Mouse (Mus musculus): ENCODE measurements around the gene Map3k4. TPM values are rescaled to one million over a fixed set of nuclear protein-coding genes. Genes with fewer than 3 reads are reported as not detected.

The Map3k4 gene
- total and polyA plus RNA-seq, 2 experiments = 10.7 to 19.2 TPM

GRCm38 (mm10) chr17:12205015-12205693 lies 113.4 kb downstream of the Map3k4 start:
- no peak overlapping the region for H3K4me3 ChIP-seq (ENCODE audit: insufficient read depth, low read depth, low read length)
- no peaks in the 10 kb centered on the region for H3K4me1 ChIP-seq (ENCODE audit: control insufficient read depth, insufficient read depth, low read length)
- H3K27ac ChIP-seq (replicated peaks; ENCODE audit: insufficient read depth, low read depth, low read length) = no peak overlapping the region
- no peak for DNase-seq (ENCODE audit: extremely low read depth, low read depth, low spot score)
- no peaks in the 10 kb centered on the region for H3K36me3 ChIP-seq (ENCODE audit: control insufficient read depth, insufficient read depth, low read length)
- WGBS = 68% methylated on average over 10 of the region's 10 CpGs
- H3K79me2 ChIP-seq (ENCODE audit: control insufficient read depth, insufficient read depth, low read length) = no peaks in the 10 kb centered on the region
- no peaks in the 10 kb centered on the region for H3K27me3 ChIP-seq (ENCODE audit: control insufficient read depth, insufficient read depth, low read length)
- no peak overlapping the region for H3K9ac ChIP-seq (ENCODE audit: low read depth, low read length)
- TF ChIP-seq CTCF (IDR thresholded peaks at IDR 0.05; ENCODE audit: low read depth, low read length) (no peak), POLR2A (IDR thresholded peaks at IDR 0.05; ENCODE audit: extremely low read depth, insufficient read depth, low read length) (no peak)

- Histone ChIP-seq H3K27ac (replicated peaks; ENCODE audit: insufficient read depth, low read depth, low read length) (no peak overlapping the region), H3K36me3 (ENCODE audit: control insufficient read depth, insufficient read depth, low read length) (no peaks in the 10 kb centered on the region), H3K27me3 (ENCODE audit: control insufficient read depth, insufficient read depth, low read length) (no peaks in the 10 kb centered on the region), H3K79me2 (ENCODE audit: control insufficient read depth, insufficient read depth, low read length) (no peaks in the 10 kb centered on the region), H3K4me1 (ENCODE audit: control insufficient read depth, insufficient read depth, low read length) (no peaks in the 10 kb centered on the region), H3K9ac (ENCODE audit: low read depth, low read length) (no peak overlapping the region), H3K4me3 (ENCODE audit: insufficient read depth, low read depth, low read length) (no peak overlapping the region)
- 92% methylated on average over 3 of the region's 3 CpGs for WGBS
- no peak for DNase-seq (ENCODE audit: extremely low read depth, low read depth, low spot score)
- TF ChIP-seq CTCF (IDR thresholded peaks at IDR 0.05; ENCODE audit: low read depth, low read length) (no peak), POLR2A (IDR thresholded peaks at IDR 0.05; ENCODE audit: extremely low read depth, insufficient read depth, low read length) (no peak)
Measured at GRCm38 (mm10) chr17:12204689-12205014, 113.9 kb downstream of the Map3k4 start.

- Histone ChIP-seq H3K4me3 (ENCODE audit: insufficient read depth, low read depth, low read length) (no peak overlapping the region), H3K79me2 (ENCODE audit: control insufficient read depth, insufficient read depth, low read length) (no peaks in the 10 kb centered on the region), H3K27ac (replicated peaks; ENCODE audit: insufficient read depth, low read depth, low read length) (no peak overlapping the region), H3K9ac (ENCODE audit: low read depth, low read length) (no peak overlapping the region), H3K4me1 (ENCODE audit: control insufficient read depth, insufficient read depth, low read length) (no peaks in the 10 kb centered on the region), H3K36me3 (ENCODE audit: control insufficient read depth, insufficient read depth, low read length) (no peaks in the 10 kb centered on the region), H3K27me3 (ENCODE audit: control insufficient read depth, insufficient read depth, low read length) (no peaks in the 10 kb centered on the region)
- TF ChIP-seq POLR2A (IDR thresholded peaks at IDR 0.05; ENCODE audit: extremely low read depth, insufficient read depth, low read length) (no peak), CTCF (IDR thresholded peaks at IDR 0.05; ENCODE audit: low read depth, low read length) (no peak)
- 74% methylated on average over 3 of the region's 3 CpGs for WGBS
- no peak for DNase-seq (ENCODE audit: extremely low read depth, low read depth, low spot score)
Measured at GRCm38 (mm10) chr17:12204246-12204645, 114.3 kb downstream of the Map3k4 start.

GRCm38 (mm10) chr17:12203414-12203897 lies 115.1 kb downstream of the Map3k4 start:
- 82% methylated on average over 15 of the region's 15 CpGs for WGBS
- TF ChIP-seq POLR2A (IDR thresholded peaks at IDR 0.05; ENCODE audit: extremely low read depth, insufficient read depth, low read length) (no peak), CTCF (IDR thresholded peaks at IDR 0.05; ENCODE audit: low read depth, low read length) (no peak)
- Histone ChIP-seq H3K4me3 (ENCODE audit: insufficient read depth, low read depth, low read length) (no peak overlapping the region), H3K9ac (ENCODE audit: low read depth, low read length) (no peak overlapping the region), H3K4me1 (ENCODE audit: control insufficient read depth, insufficient read depth, low read length) (no peaks in the 10 kb centered on the region), H3K27me3 (ENCODE audit: control insufficient read depth, insufficient read depth, low read length) (no peaks in the 10 kb centered on the region), H3K36me3 (ENCODE audit: control insufficient read depth, insufficient read depth, low read length) (no peaks in the 10 kb centered on the region), H3K27ac (replicated peaks; ENCODE audit: insufficient read depth, low read depth, low read length) (no peak overlapping the region), H3K79me2 (ENCODE audit: control insufficient read depth, insufficient read depth, low read length) (no peaks in the 10 kb centered on the region)
- DNase-seq (ENCODE audit: extremely low read depth, low read depth, low spot score) = no peak

GRCm38 (mm10) chr17:12201086-12201485 lies 117.5 kb downstream of the Map3k4 start:
- H3K27me3 ChIP-seq (ENCODE audit: control insufficient read depth, insufficient read depth, low read length) = no peaks in the 10 kb centered on the region
- WGBS = 94% methylated on average over 1 of the region's 1 CpGs
- no peaks in the 10 kb centered on the region for H3K4me1 ChIP-seq (ENCODE audit: control insufficient read depth, insufficient read depth, low read length)
- no peak overlapping the region for H3K9ac ChIP-seq (ENCODE audit: low read depth, low read length)
- no peak for TF ChIP-seq CTCF (IDR thresholded peaks at IDR 0.05; ENCODE audit: low read depth, low read length)
- TF ChIP-seq POLR2A (IDR thresholded peaks at IDR 0.05; ENCODE audit: extremely low read depth, insufficient read depth, low read length) = no peak
- H3K27ac ChIP-seq (replicated peaks; ENCODE audit: insufficient read depth, low read depth, low read length) = no peak overlapping the region
- no peak overlapping the region for H3K4me3 ChIP-seq (ENCODE audit: insufficient read depth, low read depth, low read length)
- no peaks in the 10 kb centered on the region for H3K36me3 ChIP-seq (ENCODE audit: control insufficient read depth, insufficient read depth, low read length)
- DNase-seq (ENCODE audit: extremely low read depth, low read depth, low spot score) = no peak
- no peaks in the 10 kb centered on the region for H3K79me2 ChIP-seq (ENCODE audit: control insufficient read depth, insufficient read depth, low read length)

GRCm38 (mm10) chr17:12199933-12200332 lies 118.7 kb downstream of the Map3k4 start:
- no peaks in the 10 kb centered on the region for H3K27me3 ChIP-seq (ENCODE audit: control insufficient read depth, insufficient read depth, low read length)
- H3K9ac ChIP-seq (ENCODE audit: low read depth, low read length) = no peak overlapping the region
- 50% methylated on average over 4 of the region's 4 CpGs for WGBS
- DNase-seq (ENCODE audit: extremely low read depth, low read depth, low spot score) = no peak
- H3K4me3 ChIP-seq (ENCODE audit: insufficient read depth, low read depth, low read length) = no peak overlapping the region
- H3K79me2 ChIP-seq (ENCODE audit: control insufficient read depth, insufficient read depth, low read length) = no peaks in the 10 kb centered on the region
- no peaks in the 10 kb centered on the region for H3K36me3 ChIP-seq (ENCODE audit: control insufficient read depth, insufficient read depth, low read length)
- H3K4me1 ChIP-seq (ENCODE audit: control insufficient read depth, insufficient read depth, low read length) = no peaks in the 10 kb centered on the region
- H3K27ac ChIP-seq (replicated peaks; ENCODE audit: insufficient read depth, low read depth, low read length) = no peak overlapping the region
- TF ChIP-seq CTCF (IDR thresholded peaks at IDR 0.05; ENCODE audit: low read depth, low read length) = no peak
- TF ChIP-seq POLR2A (IDR thresholded peaks at IDR 0.05; ENCODE audit: extremely low read depth, insufficient read depth, low read length) = no peak

Measured in liver, adult 2 months (tissue).